In genomic region chr6:100336591-100337148, GRCm38 (mm10) we compare ENCODE assay signal across 8 mouse cellular contexts. TPM values are rescaled to one million over a fixed set of nuclear protein-coding genes. Genes with fewer than 3 reads are reported as not detected.
DNase-seq lines count a peak whose midpoint lies in the region; ATAC-seq lines count a peak whose summit lies in the region.
"Had no signal": no experiment of that assay in that cellular context is flagged by ENCODE, and none has a peak within 500 bp of the region (broad histone marks: within the 10 kb centered on the region; RNA-seq: fewer than 3 reads in every experiment).

No protein-coding gene starts in this region.

- no peaks in the 10 kb centered on the region for H3K36me3 ChIP-seq in heart, embryonic 10.5 days
- H3K36me3 ChIP-seq in stomach, embryonic 16.5 days (ENCODE audit: control insufficient read depth, insufficient read depth, low read length), result no peaks in the 10 kb centered on the region
- H3K36me3 ChIP-seq: neural tube, embryonic 13.5 days had no signal

- H3K4me2 ChIP-seq in stomach, embryonic 16.5 days (ENCODE audit: low read depth, low read length), result no peak overlapping the region

- 5% methylated on average over 14 of the region's 14 CpGs for WGBS in heart, embryonic 10.5 days
- WGBS in stomach, embryonic 16.5 days, result 33% methylated on average over 14 of the region's 14 CpGs

- no peaks in the 10 kb centered on the region for H3K9me3 ChIP-seq in heart, embryonic 10.5 days
- no peaks in the 10 kb centered on the region for H3K9me3 ChIP-seq in stomach, embryonic 16.5 days (replicated peaks; ENCODE audit: control insufficient read depth, low read length)
- H3K9me3 ChIP-seq: neural tube, embryonic 13.5 days had no signal

- peak overlapping the region; percentile 3; the same call in 1 of the 2 replicates for H3K27ac ChIP-seq in heart, embryonic 10.5 days
- H3K27ac ChIP-seq in stomach, embryonic 16.5 days (ENCODE audit: low read length), result no peak overlapping the region
- H3K27ac ChIP-seq: neural tube, embryonic 13.5 days had no signal

- H3K4me3 ChIP-seq in heart, embryonic 10.5 days, result peak overlapping the region; percentile 40
- H3K4me3 ChIP-seq in stomach, embryonic 16.5 days (replicated peaks; ENCODE audit: low read length), result no peak overlapping the region
- H3K4me3 ChIP-seq: neural tube, embryonic 13.5 days had no signal

- DNase-seq in Muller cell, postnatal 12 days (ENCODE audit: inconsistent ontology term), result peak; percentile 80
- peak; percentile 34 for DNase-seq in adrenal gland, postnatal 25 days
- no peak for DNase-seq in heart, embryonic 10.5 days (ENCODE audit: low spot score)
- peak; percentile 19 for DNase-seq in kidney, postnatal 10 days
- no peak for DNase-seq in T-cell, adult 2 months (ENCODE audit: low spot score)
- DNase-seq in spleen, adult 12 weeks (ENCODE audit: low spot score), result no peak

- peaks cover 61% of the 10 kb centered on the region for H3K27me3 ChIP-seq in heart, embryonic 10.5 days (ENCODE audit: insufficient read depth, poor library complexity, severe bottlenecking)
- no peaks in the 10 kb centered on the region for H3K27me3 ChIP-seq in stomach, embryonic 16.5 days (ENCODE audit: control insufficient read depth, insufficient read depth, low read length)

- H3K9ac ChIP-seq in stomach, embryonic 16.5 days (ENCODE audit: low read length), result 0 out of 2 replicates have a peak overlapping the region, but pooled peaks have one; percentile 24

- ATAC-seq in stomach, embryonic 16.5 days (ENCODE audit: insufficient read depth, low FRiP score), result peak; percentile 37; the same call in 1 of the 2 replicates

- peaks cover 18% of the 10 kb centered on the region for H3K4me1 ChIP-seq in heart, embryonic 10.5 days
- H3K4me1 ChIP-seq in stomach, embryonic 16.5 days (ENCODE audit: control insufficient read depth, insufficient read depth, low read length), result no peaks in the 10 kb centered on the region

RNA-seq across cellular contexts. Expression of gene Rybp, which starts 49.4 kb away (rescaled TPM):
- total RNA-seq in adrenal gland, postnatal 25 days (2021), result 23.7 and 25.2 TPM in 2 replicates
- polyA plus RNA-seq in heart, embryonic 10.5 days (2016; fragmentation: Nextera tagmentation; extraction: Ambion mirVana), result 11.4 and 14.8 TPM in 2 replicates
- 8.9 and 10.5 TPM in 2 replicates for polyA plus RNA-seq in stomach, embryonic 16.5 days (2015; fragmentation: Nextera tagmentation; extraction: Ambion mirVana)

Comparison
In these comparisons a context has a peak if more than half of its experiments do, and no peak if none do; other contexts are left out.
1. DNase-seq: peak in Muller cell, postnatal 12 days (single experiment), adrenal gland, postnatal 25 days (single experiment) and kidney, postnatal 10 days (single experiment); none in heart, embryonic 10.5 days (single experiment), T-cell, adult 2 months (single experiment) and spleen, adult 12 weeks (single experiment).